Mouse (Mus musculus): ENCODE data around the gene Thada.

The Thada gene

DNA sequence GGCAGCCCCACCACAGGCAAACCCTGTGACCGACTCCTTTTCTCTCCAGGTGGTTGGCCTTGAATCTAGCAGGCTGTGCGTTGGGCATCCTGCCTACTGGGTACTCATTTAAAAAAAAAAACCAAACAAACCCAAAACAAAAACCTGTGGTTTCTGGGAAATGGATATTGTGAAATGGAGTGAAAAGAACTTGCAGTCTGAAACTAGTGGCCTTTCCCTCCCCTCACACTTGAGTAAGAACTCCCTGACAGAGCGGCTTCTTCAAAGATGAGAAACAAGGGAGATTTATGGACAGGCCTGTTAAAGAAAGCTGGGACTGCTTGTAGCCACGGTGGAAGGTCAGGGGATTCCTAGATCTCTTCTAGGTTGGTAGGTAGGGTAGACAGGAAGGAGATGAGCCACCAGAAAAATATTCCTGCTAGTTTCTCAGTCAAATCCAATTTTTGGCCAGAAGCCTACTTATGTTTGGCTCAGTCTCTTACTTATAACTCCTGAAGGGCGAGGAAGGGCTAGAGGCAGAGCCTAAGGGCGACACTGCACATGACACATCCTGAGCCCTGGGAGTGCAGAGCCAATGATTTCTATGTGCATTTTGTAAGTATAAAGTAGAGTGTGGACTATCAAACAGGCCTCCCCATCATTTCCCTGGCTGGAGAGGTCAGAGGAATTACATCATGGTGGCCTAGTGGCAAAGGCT lies 250.6 kb downstream of the Thada start:
- in situ Hi-C loops (cut with MboI; ENCODE audit: low pct_unique_long_range_greater_than_20kb in 1 of 2, low sequenced_read_pairs in 2 of 2, unreplicated experiment in 1 of 2) = no loop called here

GRCm38 (mm10) chr17:84213464-84213863 lies 252.5 kb downstream of the Thada start:
- in situ Hi-C loops (cut with MboI; ENCODE audit: low pct_unique_long_range_greater_than_20kb in 1 of 2, low sequenced_read_pairs in 2 of 2, unreplicated experiment in 1 of 2) = no loop called here

GRCm38 (mm10) chr17:84207611-84208010 lies 258.4 kb downstream of the Thada start:
- in situ Hi-C loops (cut with MboI; ENCODE audit: low pct_unique_long_range_greater_than_20kb in 1 of 2, low sequenced_read_pairs in 2 of 2, unreplicated experiment in 1 of 2) = no loop called here

DNA sequence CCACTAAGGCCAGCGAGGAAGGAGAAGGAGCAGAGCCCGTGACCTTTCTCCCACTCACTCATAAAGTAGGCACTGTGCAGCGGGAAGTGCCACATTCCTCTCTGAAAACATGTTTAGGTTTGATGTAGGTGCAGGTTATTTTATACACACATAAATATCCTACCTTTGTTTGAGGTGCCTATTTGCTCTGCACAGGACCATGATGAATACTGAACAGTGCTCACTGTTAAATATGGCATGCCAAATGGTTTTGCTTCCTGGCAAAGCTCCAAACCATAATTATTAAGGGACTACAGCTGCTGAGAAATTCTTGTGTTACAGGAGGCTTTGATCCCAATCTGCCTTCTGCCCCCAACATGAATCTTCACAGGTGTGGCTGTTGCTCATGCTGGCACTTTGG lies 259.8 kb downstream of the Thada start:
- in situ Hi-C loops (cut with MboI; ENCODE audit: low pct_unique_long_range_greater_than_20kb in 1 of 2, low sequenced_read_pairs in 2 of 2, unreplicated experiment in 1 of 2) = no loop called here

DNA sequence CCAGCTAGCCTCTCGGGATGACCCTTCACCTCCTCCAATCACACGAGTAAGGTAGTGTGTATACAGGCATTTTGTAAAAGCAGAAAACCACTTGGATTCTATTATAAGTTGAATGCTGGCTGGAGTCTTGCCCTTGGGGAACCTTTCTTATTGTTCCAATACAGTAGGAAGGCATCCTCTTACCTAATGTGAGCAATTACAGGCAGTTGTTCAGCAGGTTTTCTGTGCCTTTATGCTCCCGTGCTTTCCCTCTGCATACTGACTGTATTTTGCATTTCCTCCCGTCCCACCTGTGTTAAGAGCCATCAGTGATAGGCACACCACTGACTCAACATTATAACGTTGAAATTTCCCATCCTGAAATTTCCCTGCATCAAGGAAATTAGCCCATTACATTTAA lies 261.0 kb downstream of the Thada start:
- in situ Hi-C loops (cut with MboI; ENCODE audit: low pct_unique_long_range_greater_than_20kb in 1 of 2, low sequenced_read_pairs in 2 of 2, unreplicated experiment in 1 of 2) = no loop called here

- in situ Hi-C loops (cut with MboI; ENCODE audit: low pct_unique_long_range_greater_than_20kb in 1 of 2, low sequenced_read_pairs in 2 of 2, unreplicated experiment in 1 of 2) = no loop called here
Observed at GRCm38 (mm10) chr17:84203340-84203739, 262.7 kb downstream of the Thada start.

GRCm38 (mm10) chr17:84201183-84201582 lies 264.8 kb downstream of the Thada start:
- in situ Hi-C loops (cut with MboI; ENCODE audit: low pct_unique_long_range_greater_than_20kb in 1 of 2, low sequenced_read_pairs in 2 of 2, unreplicated experiment in 1 of 2) = no loop called here

DNA sequence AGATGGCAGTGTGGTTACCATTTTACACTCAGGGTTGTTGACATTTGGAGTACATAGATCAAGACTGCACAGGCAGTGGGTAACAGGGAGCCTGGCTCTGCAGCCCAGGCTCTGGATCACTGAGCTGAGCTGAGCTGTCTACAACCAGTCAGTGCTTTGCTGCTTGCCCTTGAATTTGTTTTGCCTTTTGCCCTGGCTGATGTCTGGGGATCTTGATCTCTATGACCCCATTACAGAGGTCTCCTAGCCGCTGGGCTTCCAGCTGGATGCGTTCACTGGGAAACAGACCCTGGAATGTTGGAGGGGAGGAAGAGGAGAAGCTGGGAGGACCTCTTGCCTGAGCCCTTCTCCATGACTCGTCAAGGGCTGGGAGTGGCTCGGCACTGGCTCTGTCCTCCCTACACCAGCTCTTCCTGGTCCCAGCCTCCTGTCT lies 268.1 kb downstream of the Thada start:
- in situ Hi-C loops (cut with MboI; ENCODE audit: low pct_unique_long_range_greater_than_20kb in 1 of 2, low sequenced_read_pairs in 2 of 2, unreplicated experiment in 1 of 2) = loop anchor here in 1 of 2 experiments (10.0 kb wide), 1 partner anchor 303 kb away; no protein-coding TSS in a partner anchor

DNA sequence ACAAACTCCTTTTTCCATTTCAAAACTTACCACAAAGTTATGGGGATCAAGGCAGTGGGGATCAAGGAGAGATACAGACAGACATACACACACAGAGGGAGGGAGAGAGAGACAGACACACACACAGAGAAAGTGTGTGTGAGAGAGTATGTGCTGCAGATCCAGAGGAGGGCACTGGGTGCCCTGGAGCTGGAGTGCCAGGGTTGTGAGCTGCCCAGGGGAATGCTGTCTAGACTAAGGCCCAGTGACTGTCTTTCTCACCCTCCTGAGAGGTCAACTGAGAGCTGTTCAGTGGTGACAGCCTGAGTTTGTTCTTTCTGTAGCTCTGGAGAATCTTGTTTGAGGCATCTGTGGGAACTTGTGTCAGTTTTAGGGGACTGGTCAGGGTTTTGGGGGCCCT lies 269.7 kb downstream of the Thada start:
- in situ Hi-C loops (cut with MboI; ENCODE audit: low pct_unique_long_range_greater_than_20kb in 1 of 2, low sequenced_read_pairs in 2 of 2, unreplicated experiment in 1 of 2) = loop anchor here in 1 of 2 experiments (10.0 kb wide), 1 partner anchor 302 kb away; no protein-coding TSS in a partner anchor

DNA sequence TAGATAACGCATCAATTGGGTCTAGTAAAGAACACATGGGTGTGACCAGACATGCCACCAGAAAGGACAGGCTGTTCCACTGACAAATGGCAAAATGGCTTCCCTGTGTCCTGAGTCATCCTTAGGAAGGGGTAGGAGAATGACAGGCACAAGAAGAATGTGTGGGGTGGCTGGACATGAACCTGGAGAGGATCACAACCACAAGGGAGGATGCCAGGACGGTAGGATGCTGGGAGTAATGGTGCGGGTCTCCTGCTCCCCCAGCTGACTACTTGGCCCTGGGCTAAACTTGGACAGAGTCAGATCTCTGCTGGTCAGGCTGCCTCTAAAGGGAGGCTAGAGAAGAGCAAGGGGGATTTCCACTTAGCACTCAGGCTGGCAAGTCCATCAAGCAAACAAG lies 270.2 kb downstream of the Thada start:
- in situ Hi-C loops (cut with MboI; ENCODE audit: low pct_unique_long_range_greater_than_20kb in 1 of 2, low sequenced_read_pairs in 2 of 2, unreplicated experiment in 1 of 2) = loop anchor here in 1 of 2 experiments (10.0 kb wide), 1 partner anchor 301 kb away; no protein-coding TSS in a partner anchor

DNA sequence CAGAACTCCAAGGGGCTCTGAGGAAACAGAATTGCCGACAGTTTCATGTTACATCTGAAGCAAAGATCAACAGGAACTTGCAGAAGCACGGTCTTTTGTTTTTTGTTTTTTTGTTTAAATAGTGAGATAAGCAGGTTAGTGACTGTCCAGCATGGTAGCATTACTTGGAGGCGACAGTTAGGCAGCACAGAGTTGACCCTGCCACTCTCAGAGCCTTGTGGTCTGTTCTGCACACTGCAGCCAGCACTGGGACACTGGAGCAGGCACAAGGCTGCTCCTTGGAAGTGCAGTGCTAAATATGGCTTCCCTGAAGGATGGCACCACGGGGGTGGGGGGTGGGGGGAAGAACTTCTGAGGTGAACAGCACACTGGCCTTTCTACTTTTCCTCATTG lies 271.0 kb downstream of the Thada start:
- in situ Hi-C loops (cut with MboI; ENCODE audit: low pct_unique_long_range_greater_than_20kb in 1 of 2, low sequenced_read_pairs in 2 of 2, unreplicated experiment in 1 of 2) = loop anchor here in 1 of 2 experiments (10.0 kb wide), 1 partner anchor 300 kb away; no protein-coding TSS in a partner anchor

DNA sequence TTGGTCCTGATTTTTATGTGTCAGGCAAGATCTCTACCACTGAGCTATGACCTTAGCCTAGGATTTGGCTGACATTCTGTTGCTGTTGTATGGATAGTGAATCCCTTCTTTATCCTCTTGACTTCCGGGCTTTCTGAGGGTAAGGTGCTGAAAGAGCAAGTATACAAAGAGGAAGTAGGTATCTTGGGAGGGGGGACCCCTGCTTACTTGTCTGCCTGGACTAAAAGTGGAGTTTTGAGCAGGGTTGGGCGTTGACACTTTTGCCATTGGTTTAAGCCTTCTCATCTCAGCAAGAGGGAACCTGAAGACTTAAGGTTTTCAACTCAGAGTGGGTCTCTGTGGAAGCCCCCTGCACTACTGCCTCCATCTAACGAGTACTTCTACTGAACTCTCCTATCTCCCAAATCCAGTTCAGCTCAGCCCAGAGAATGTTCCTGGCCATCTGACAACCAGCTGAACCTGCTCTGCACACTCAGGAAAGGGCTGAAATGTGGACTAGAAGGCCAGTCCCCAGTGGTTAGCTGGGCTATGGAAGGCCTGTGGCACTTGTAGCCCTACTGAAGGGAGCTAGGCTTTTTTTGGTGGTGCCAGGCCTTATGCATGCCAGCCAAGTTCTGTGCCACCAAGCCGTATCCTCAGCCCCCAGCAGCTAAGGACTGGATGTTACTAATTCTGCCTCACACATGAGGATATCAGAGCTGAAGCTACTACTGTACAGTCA lies 271.6 kb downstream of the Thada start:
- in situ Hi-C loops (cut with MboI; ENCODE audit: low pct_unique_long_range_greater_than_20kb in 1 of 2, low sequenced_read_pairs in 2 of 2, unreplicated experiment in 1 of 2) = loop anchor here in 1 of 2 experiments (10.0 kb wide), 1 partner anchor 300 kb away; no protein-coding TSS in a partner anchor

- in situ Hi-C loops (cut with MboI; ENCODE audit: low pct_unique_long_range_greater_than_20kb in 1 of 2, low sequenced_read_pairs in 2 of 2, unreplicated experiment in 1 of 2) = loop anchor here in 1 of 2 experiments (10.0 kb wide), 1 partner anchor 299 kb away; no protein-coding TSS in a partner anchor
Observed at GRCm38 (mm10) chr17:84193411-84193810, 272.6 kb downstream of the Thada start.

GRCm38 (mm10) chr17:84191946-84192345 lies 274.1 kb downstream of the Thada start:
- in situ Hi-C loops (cut with MboI; ENCODE audit: low pct_unique_long_range_greater_than_20kb in 1 of 2, low sequenced_read_pairs in 2 of 2, unreplicated experiment in 1 of 2) = loop anchor here in 1 of 2 experiments (10.0 kb wide), 1 partner anchor 297 kb away; no protein-coding TSS in a partner anchor

DNA sequence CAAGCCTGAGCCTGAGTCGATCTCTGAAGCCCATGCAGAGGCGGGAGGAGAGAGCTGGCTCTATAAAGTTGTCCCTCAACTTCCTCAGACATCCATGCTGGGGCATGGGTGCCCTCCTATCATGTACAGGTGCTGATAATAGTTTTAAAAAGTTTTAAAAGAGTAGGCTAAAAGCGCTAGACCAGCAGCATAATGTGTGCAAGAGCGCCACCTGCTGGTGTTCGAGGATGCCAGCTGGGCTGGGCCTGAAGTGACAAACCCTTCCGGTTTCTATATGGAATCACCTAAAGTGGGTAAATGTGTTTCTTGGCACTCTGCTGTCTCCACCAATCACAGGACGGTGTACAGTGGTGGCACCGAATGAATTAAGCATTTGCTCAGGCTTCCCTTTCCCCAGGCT lies 275.1 kb downstream of the Thada start:
- in situ Hi-C loops (cut with MboI; ENCODE audit: low pct_unique_long_range_greater_than_20kb in 1 of 2, low sequenced_read_pairs in 2 of 2, unreplicated experiment in 1 of 2) = loop anchor here in 1 of 2 experiments (10.0 kb wide), 1 partner anchor 296 kb away; no protein-coding TSS in a partner anchor

GRCm38 (mm10) chr17:84189127-84189854 lies 276.7 kb downstream of the Thada start:
- in situ Hi-C loops (cut with MboI; ENCODE audit: low pct_unique_long_range_greater_than_20kb in 1 of 2, low sequenced_read_pairs in 2 of 2, unreplicated experiment in 1 of 2) = loop anchor here in 1 of 2 experiments (10.0 kb wide), 1 partner anchor 314 kb away; no protein-coding TSS in a partner anchor

GRCm38 (mm10) chr17:84188374-84188961 lies 277.5 kb downstream of the Thada start:
- in situ Hi-C loops (cut with MboI; ENCODE audit: low pct_unique_long_range_greater_than_20kb in 1 of 2, low sequenced_read_pairs in 2 of 2, unreplicated experiment in 1 of 2) = loop anchor here in 1 of 2 experiments (10.0 kb wide), 1 partner anchor 314 kb away; no protein-coding TSS in a partner anchor

GRCm38 (mm10) chr17:84187727-84188373 lies 278.2 kb downstream of the Thada start, which contains the start of gene Zfp36l2:
TSS of gene Zfp36l2 (minus strand) at chr17:84187947.
- in situ Hi-C loops (cut with MboI; ENCODE audit: low pct_unique_long_range_greater_than_20kb in 1 of 2, low sequenced_read_pairs in 2 of 2, unreplicated experiment in 1 of 2) = loop anchor here in 1 of 2 experiments (10.0 kb wide), 1 partner anchor 313 kb away; no protein-coding TSS in a partner anchor

Measured in mouse embryonic stem cell (cell line).